Mouse (Mus musculus) neural tube, embryonic 15.5 days (tissue): ENCODE results near the gene Adamts18. TPM values are rescaled to one million over a fixed set of nuclear protein-coding genes. Genes with fewer than 3 reads are reported as not detected.

ENCODE experiments used
- ATAC-seq: fragments of 200-750 bp; cut with Nextera tagmentation; 2 replicates; pipeline ENCODE4 v1.8.0; 2017; ENCODE audit warnings: mild to moderate bottlenecking, moderate TSS enrichment, moderate library complexity; ENCODE audit not compliant: low FRiP score
- H3K27ac ChIP-seq: fragments of 300-500 bp; sonication (generic); replicated peaks from 2 replicates; pipeline ENCODE4 v1.5.1; 2015; ENCODE audit warnings: mild to moderate bottlenecking, inconsistent platforms
- H3K27me3 ChIP-seq: fragments of 300-500 bp; sonication (generic); replicated peaks from 2 replicates; pipeline ENCODE4 v1.6.1; 2015; ENCODE audit warnings: inconsistent platforms
- H3K36me3 ChIP-seq: fragments of 300-500 bp; sonication (generic); 2 replicates; pipeline ENCODE4 v1.6.1; 2015; ENCODE audit warnings: inconsistent platforms
- H3K4me1 ChIP-seq: fragments of 300-500 bp; sonication (generic); 2 replicates; pipeline ENCODE4 v1.6.1; 2015; ENCODE audit warnings: inconsistent platforms
- H3K4me2 ChIP-seq: fragments of 300-500 bp; sonication (generic); 2 replicates; pipeline ENCODE4 v1.6.1; 2015; ENCODE audit warnings: inconsistent platforms, mild to moderate bottlenecking, moderate library complexity
- H3K4me3 ChIP-seq: fragments of 300-500 bp; sonication (generic); replicated peaks from 2 replicates; pipeline ENCODE4 v1.5.1; 2015; ENCODE audit warnings: mild to moderate bottlenecking, inconsistent platforms
- H3K9ac ChIP-seq: fragments of 300-500 bp; sonication (generic); replicated peaks from 2 replicates; pipeline ENCODE4 v1.6.1; 2015; ENCODE audit warnings: mild to moderate bottlenecking, inconsistent platforms
- H3K9me3 ChIP-seq: fragments of 300-500 bp; sonication (generic); replicated peaks from 2 replicates; pipeline ENCODE4 v1.6.1; 2016; ENCODE audit warnings: inconsistent platforms
- WGBS: fragments of 180-500 bp; shearing (Covaris S2); methylation state at CpG from one replicate; pipeline ENCODE4 v1.1.7; 2015; ENCODE audit warnings: mixed read lengths; 5-methylcytosine and 5-hydroxymethylcytosine counted together
- polyA plus RNA-seq: library from polyadenylated mRNA; unstranded; fragments of >200 nt; fragmentation: Nextera tagmentation; extraction: Ambion mirVana; gene quantifications from 2 replicates; pipeline ENCODE4 v1.2.1, GENCODE M21; 2015

Adamts18 gene
- polyA plus RNA-seq, 1 experiment from 2014 or later: 2.9 TPM

DNA sequence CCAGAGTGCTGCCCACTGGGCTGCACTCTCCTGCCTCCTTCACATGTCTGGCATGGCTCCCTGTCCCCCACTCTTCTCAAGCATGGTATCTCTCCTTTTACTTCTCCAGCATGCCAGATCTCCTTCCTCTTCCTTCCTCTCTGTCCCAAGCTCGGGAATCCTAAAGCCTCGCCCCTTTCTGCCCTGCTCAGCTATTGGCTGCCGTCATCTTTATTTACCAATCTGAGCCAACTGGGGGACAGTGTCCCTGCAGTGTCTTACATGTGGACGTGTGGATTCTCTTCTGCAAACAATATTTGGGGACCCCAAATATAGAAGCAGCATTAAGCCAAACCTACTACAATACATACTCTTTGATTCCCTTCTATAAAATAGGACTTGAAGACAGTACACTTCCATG lies 195.4 kb downstream of the Adamts18 start:
- H3K27ac ChIP-seq: no peak overlapping the region
- ATAC-seq: no peak
- no peaks in the 10 kb centered on the region for H3K4me1 ChIP-seq
- no peaks in the 10 kb centered on the region for H3K9me3 ChIP-seq
- H3K4me3 ChIP-seq: no peak overlapping the region
- H3K36me3 ChIP-seq: no peaks in the 10 kb centered on the region
- WGBS: 62% methylated on average over 4 of the region's 4 CpGs
- H3K9ac ChIP-seq: no peak overlapping the region
- H3K4me2 ChIP-seq: no peak overlapping the region
- H3K27me3 ChIP-seq: no peaks in the 10 kb centered on the region

- H3K36me3 ChIP-seq: no peaks in the 10 kb centered on the region
- H3K9ac ChIP-seq: no peak overlapping the region
- 87% methylated on average over 11 of the region's 12 CpGs for WGBS
- ATAC-seq: no peak
- no peak overlapping the region for H3K27ac ChIP-seq
- H3K4me3 ChIP-seq: no peak overlapping the region
- no peaks in the 10 kb centered on the region for H3K4me1 ChIP-seq
- no peaks in the 10 kb centered on the region for H3K27me3 ChIP-seq
- H3K9me3 ChIP-seq: no peaks in the 10 kb centered on the region
- no peak overlapping the region for H3K4me2 ChIP-seq
Observed at GRCm38 (mm10) chr8:113652450-113652849, 196.1 kb downstream of the Adamts18 start.

Other genes starting within 250 kb of the Adamts18 start
- gene Mon1b, start 213.2 kb downstream of the Adamts18 start, polyA plus RNA-seq: 8.7 and 9.9 TPM in 2 replicates
- 0.23 and 0.63 TPM in 2 replicates for gene Syce1l, start 205.5 kb downstream of the Adamts18 start, polyA plus RNA-seq